Mouse (Mus musculus) R1 (cell line): ENCODE data around the gene Lyl1.

Source experiments
- DNase-seq: peaks from one replicate; pipeline ENCODE4 v3.0.0-alpha.2; 2018; ENCODE audit warnings: low read depth, low spot score

The Lyl1 gene

DNA sequence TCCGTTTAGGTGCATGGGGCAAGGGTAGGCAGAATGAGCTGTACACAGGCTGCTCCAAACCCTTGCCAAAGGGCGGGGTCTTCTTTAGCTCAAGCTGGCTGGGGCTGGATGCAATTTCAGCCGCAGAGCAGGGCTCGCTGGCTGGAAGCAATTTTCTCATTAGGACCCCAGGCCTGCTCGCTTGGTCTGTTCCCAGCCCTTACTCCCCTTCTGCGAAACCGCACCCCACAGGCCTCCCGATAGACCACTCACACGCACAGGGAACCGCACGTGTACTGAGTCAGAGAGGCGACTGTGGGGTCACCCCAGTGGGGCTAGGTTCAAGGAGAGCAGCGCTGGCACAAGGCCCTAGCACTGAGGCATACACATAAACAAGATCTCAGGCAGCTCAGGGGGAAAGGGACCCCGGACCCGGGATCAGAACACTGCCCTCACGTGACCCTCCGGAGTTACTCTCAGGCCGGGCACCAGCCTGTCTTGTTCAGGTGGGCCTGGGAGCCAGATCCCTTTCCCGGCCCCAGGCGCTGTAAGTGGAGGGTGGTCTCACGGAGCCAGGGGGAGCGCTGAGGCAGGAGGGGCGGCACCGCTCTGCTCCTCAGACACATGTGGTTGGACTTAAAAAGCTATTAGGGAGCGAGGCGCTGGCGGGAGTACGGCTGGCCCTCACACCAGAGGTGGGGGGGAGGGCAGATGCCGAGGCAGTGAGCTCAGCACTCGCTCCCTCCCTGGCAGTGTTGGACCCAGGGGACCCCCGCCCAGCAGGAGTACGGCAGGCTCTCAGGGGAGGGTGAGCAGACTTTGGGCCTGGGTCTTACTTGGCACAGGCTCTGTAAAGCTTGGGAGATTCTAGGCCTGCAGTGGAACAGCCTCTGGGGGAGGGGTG lies 41.2 kb downstream of the Lyl1 start:
- peak; percentile 47 for DNase-seq

DNA sequence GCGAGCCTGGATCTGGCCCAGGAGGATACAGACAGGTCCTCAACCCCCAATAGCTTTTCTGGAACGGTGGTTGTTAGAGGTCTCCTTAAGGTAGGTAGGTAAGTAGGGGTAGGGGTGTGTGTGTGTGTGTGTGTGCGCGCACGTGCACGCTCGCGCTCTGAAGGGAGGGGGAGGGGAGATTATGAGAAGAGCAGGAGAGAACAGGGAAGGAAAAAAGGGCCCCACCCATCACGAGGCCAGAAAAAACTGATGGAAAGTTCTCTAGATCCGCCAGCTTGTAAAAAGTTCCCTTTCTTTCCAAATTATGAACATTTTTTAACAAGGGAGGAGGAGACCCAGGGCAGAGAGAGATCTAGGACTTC lies 41.8 kb downstream of the Lyl1 start:
- no peak for DNase-seq

DNA sequence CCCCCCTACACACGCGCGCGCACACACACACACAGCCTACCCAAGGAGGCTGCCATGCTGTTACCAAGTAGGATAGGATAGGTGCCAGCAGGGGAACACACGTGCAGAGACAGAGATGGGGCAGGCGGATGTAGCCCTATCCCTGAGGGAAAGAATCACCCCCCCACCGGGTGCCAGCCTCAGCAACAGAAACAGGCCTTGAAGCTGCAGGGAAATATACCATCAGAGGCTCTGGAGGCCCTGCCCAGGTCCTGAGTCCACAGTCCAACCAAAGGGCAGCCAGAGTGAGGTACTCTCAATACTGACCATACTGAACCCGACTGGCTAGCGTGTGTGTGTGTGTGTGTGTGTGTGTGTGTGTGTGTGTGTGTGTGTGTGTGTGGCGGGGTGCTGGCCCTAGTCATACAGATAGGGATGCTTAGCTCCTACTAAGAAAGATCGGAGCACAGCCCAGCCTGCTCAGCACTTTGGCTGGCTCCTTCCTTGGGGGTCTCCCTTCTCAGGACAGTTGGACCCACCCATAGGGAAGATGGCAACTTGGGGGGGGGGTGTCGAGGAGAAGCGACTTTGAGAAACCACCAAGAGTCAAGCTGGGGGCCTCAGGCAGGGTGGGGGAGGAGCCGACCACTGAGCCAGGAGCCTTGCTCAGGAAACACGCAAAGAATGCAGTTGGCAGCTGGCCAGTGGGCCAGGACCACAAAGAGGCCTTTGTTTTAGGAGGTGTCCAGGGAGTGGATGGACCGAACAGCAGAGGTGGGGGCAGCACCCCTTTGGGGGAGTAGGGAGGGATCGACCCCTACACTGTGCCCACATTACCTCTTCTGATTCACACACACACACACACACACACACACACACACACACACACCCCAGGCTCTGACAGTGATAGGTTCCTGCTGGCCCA lies 42.5 kb downstream of the Lyl1 start:
- no peak for DNase-seq

DNA sequence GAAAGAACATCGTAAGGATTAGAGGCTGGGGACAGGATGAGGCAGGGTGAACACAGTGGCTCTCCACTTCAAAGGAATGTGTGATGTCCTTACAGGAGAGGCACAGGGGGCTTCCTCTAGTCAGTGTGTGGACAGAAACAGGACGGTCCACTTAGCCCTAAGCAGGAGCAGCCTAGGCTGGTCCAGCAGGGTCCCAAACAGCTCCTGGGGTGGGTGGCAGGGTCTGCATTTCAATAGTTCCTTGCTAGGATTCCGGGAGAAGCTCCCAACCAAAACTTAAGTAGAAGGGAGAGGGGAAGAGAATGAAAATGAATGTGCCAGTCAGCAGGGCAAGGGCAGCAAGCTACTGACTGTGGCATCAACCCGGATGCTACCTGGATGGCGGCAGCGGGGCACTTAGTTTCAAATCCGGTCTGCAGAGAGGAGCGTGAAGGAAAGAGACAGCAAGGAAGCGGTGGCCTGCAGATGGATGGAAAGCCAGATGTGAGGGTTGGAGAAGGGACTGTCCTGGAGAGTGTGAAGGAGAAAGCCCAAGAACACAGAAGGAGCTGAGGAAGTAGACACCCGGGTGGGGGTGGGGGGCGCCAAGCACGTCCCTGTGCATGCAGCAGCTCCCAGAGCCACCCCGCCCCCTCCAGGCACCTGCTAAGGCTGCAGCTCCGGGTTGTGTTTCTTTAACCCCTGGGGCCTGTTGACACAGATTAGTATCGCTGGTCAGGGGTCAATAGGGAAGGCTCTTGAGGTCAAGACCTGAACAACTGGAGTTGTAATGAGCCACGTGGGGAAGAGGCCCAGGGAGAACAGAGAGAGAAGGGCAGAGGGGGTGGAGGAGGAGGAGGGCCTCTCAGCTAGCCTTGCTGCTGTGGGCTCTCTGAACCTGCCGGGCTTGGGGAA lies 44.0 kb downstream of the Lyl1 start:
- peak; percentile 41 for DNase-seq

DNA sequence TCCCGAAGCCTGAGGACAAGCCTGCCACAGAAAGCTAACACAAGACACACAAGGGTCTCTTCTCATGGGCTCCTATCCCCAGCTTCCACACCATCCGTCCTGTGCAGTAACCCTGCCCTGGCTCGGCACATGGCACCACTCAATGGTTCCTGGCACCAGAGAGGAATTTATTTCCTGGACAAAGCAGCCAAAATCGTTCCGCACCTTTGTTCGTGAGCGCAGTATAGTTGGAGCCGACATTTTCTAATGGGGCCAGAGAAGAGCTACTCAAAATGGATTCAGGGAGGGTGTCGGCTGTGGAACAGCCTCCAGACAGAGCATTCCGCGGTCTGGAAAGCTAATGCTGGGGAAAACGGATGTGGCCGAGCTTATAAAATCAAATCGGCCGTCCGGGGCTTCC lies 48.3 kb downstream of the Lyl1 start:
- DNase-seq: no peak

DNA sequence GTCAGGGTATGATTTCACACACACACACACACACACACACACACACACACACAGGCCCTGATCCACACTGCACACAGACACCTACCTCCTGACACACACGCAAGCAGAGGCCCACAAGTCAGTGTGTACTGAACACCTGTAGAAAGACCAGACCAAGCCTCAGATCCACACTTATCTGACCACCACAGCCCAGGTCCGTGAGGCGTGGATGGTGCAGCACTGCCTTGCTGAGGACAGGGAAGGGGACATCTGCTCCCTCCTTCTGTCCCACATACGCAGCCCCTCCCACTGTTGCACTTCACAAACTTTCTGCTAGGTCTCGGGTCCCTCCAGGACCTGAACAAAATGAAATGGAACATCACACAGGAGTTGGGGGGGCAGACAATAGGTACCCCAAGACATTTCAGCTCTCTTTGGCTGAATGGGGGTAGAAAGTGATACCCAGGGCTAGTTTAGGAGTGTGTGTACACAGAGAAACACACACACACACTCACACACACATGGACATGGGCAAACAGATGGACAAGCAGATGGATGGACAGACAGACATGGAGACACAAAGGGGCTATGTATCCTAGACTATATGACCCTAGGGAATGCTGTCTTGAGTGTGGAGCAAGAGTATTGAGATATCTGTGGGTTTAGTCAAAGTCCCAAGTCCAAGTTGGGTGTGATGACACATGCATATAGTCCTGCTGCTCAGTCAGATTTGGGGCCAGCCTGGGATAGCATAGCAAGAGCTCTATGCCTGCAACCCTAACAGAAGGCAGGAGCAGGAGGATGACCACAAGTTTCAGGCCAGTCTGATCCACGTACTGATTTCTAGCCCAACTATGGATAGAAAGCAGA lies 51.7 kb downstream of the Lyl1 start:
- DNase-seq: no peak
